Mouse (Mus musculus) heart, embryonic 14.5 days (tissue): ENCODE measurements at regions not wholly inside any gene's neighbourhood (a gene's known extent, or its start where the extent isn't known, plus 50 kb on each side); places are given as distances from the start of the nearest gene placed in this dataset.

ENCODE experiments used
- ATAC-seq: fragments of 200-750 bp; cut with Nextera tagmentation; 2 replicates; pipeline ENCODE4 v1.8.0; 2017; ENCODE audit warnings: low read depth, moderate TSS enrichment; ENCODE audit not compliant: insufficient number of reproducible peaks, insufficient read depth, low FRiP score
- H3K27ac ChIP-seq, 2 experiments: fragments of 200-500 bp in 1 of 2; fragments of 300-500 bp in 1 of 2; sonication (generic) in 1 of 2; replicated peaks in 1 of 2; 2 replicates each; pipeline ENCODE4 v1.5.1; 2012 to 2014; ENCODE audit warnings: low read depth in 2 of 2, low read length in 2 of 2, control low read depth in 1 of 2, mild to moderate bottlenecking in 1 of 2, mixed read lengths in 1 of 2; ENCODE audit not compliant: control insufficient read depth in 1 of 2, insufficient read depth in 1 of 2
- H3K27me3 ChIP-seq: fragments of 300-500 bp; sonication (generic); 2 replicates; pipeline ENCODE4 v1.6.1; 2014; ENCODE audit warnings: mild to moderate bottlenecking, low read length, control low read depth; ENCODE audit not compliant: control insufficient read depth, insufficient read depth
- H3K36me3 ChIP-seq: fragments of 300-500 bp; sonication (generic); 2 replicates; pipeline ENCODE4 v1.6.1; 2014; ENCODE audit warnings: mild to moderate bottlenecking, control low read depth, low read length, mixed read lengths; ENCODE audit not compliant: control insufficient read depth, insufficient read depth
- H3K4me1 ChIP-seq, 2 experiments: fragments of 200-500 bp in 1 of 2; fragments of 300-500 bp in 1 of 2; sonication (generic) in 1 of 2; 2 replicates each; pipeline ENCODE4 v1.6.1; 2012 to 2014; ENCODE audit warnings: low read length in 2 of 2, control low read depth in 1 of 2, mixed read lengths in 1 of 2; ENCODE audit not compliant: control insufficient read depth in 2 of 2, insufficient read depth in 2 of 2
- H3K4me2 ChIP-seq: fragments of 300-500 bp; sonication (generic); 2 replicates; pipeline ENCODE4 v1.6.1; 2014; ENCODE audit warnings: mild to moderate bottlenecking, low read length
- H3K4me3 ChIP-seq, 2 experiments: fragments of 200-500 bp in 1 of 2; fragments of 300-500 bp in 1 of 2; sonication (generic) in 1 of 2; 2 replicates each; pipeline ENCODE4 v1.5.1; 2012 to 2014; ENCODE audit warnings: low read length in 2 of 2, mild to moderate bottlenecking in 2 of 2, control low read depth in 1 of 2, low read depth in 1 of 2, moderate library complexity in 1 of 2; ENCODE audit not compliant: control insufficient read depth in 1 of 2, insufficient read depth in 1 of 2
- H3K9ac ChIP-seq: fragments of 300-500 bp; sonication (generic); 2 replicates; pipeline ENCODE4 v1.6.1; 2014; ENCODE audit warnings: mild to moderate bottlenecking, low read length
- H3K9me3 ChIP-seq: fragments of 300-500 bp; sonication (generic); 2 replicates; pipeline ENCODE4 v1.6.1; 2016; ENCODE audit warnings: low read length, control low read depth; ENCODE audit not compliant: control insufficient read depth
- WGBS: fragments of 180-500 bp; shearing (Covaris S2); extraction: QIAGEN DNeasy Blood & Tissue Kit; methylation state at CpG from one replicate; pipeline ENCODE4 v1.1.7; 2014; 5-methylcytosine and 5-hydroxymethylcytosine counted together

DNA sequence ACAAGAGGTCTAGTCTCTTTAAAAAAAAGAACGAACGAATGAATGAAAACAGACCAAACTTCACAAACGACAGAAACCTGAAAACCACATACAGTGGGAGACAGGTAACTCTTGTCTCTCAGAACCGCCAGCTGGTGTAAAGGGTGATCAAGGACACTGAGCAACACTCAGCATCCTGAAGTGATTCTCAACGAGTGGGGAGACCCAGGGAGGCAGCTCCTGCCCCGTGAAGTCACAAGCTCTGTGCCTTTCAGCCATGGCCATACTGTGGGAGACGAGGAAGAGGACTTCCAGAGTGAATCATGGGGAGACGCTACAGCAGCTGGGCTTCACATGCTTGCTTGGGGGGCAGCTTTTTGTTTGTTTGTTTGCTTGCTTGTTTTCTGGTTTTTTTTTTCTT, 70.5 kb upstream of the Foxn2 start:
- WGBS: 76% methylated on average over 8 of the region's 8 CpGs
- ATAC-seq: no peak
- no peak overlapping the region for H3K27ac ChIP-seq

DNA sequence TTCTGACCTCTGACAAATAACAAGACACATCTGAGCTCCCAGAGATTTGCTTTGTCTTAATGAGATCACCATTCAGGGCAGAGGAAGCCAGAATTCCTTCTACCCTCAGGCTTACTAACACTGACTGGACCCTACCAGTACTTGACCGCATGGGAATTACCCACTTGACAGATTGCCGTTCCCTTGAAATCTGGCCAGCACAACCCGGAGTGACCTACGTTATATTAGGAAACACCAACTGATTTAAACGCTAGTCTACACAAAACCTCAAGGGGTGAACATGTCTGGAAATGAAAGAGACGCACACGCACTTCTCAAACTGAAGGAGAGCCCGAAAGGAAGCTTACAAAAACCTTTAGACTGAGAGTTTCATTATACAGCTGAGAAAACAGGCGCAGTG, 69.8 kb upstream of the Foxn2 start:
- no peak for ATAC-seq
- no peaks in the 10 kb centered on the region for H3K4me1 ChIP-seq
- no peak overlapping the region for H3K9ac ChIP-seq
- no peak overlapping the region for H3K4me2 ChIP-seq
- WGBS: 56% methylated on average over 9 of the region's 9 CpGs
- H3K27me3 ChIP-seq: no peaks in the 10 kb centered on the region
- no peak overlapping the region for H3K4me3 ChIP-seq
- no peaks in the 10 kb centered on the region for H3K36me3 ChIP-seq
- no peaks in the 10 kb centered on the region for H3K9me3 ChIP-seq
- no peak overlapping the region for H3K27ac ChIP-seq

More for the DNA sequence above, 70.5 kb upstream of the Foxn2 start:
- no peaks in the 10 kb centered on the region for H3K27me3 ChIP-seq
- H3K4me2 ChIP-seq: no peak overlapping the region
- H3K36me3 ChIP-seq: no peaks in the 10 kb centered on the region
- H3K9me3 ChIP-seq: no peaks in the 10 kb centered on the region
- no peak overlapping the region for H3K4me3 ChIP-seq
- H3K4me1 ChIP-seq: no peaks in the 10 kb centered on the region
- H3K9ac ChIP-seq: no peak overlapping the region

DNA sequence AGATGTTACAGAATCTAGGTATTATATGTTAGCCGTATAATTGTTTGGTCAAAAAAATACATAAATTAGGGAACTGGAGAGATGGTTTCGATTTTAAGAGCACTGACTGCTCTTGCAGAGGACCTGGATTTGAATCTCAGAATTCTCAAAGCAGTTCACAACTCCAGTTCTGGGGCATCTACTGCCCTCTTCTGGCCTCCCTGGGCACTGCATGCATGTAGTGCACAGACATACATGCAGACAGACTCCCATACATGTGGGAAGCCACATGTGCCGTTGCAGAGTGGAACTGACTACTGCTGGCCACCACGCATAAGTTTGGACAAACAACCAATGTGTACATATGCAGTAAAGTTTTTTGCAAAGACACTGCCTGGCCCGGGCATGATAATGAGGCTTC, 62.0 kb upstream of the Foxn2 start:
- Histone ChIP-seq H3K27me3 (no peaks in the 10 kb centered on the region), H3K4me3 (no peak overlapping the region), H3K4me1 (no peaks in the 10 kb centered on the region), H3K36me3 (no peaks in the 10 kb centered on the region), H3K9me3 (no peaks in the 10 kb centered on the region), H3K27ac (no peak overlapping the region), H3K4me2 (no peak overlapping the region), H3K9ac (no peak overlapping the region)
- ATAC-seq: no peak
- WGBS: 88% methylated on average over 4 of the region's 5 CpGs

- no peaks in the 10 kb centered on the region for H3K27me3 ChIP-seq
- H3K9me3 ChIP-seq: no peaks in the 10 kb centered on the region
- H3K4me3 ChIP-seq: no peak overlapping the region
- no peaks in the 10 kb centered on the region for H3K4me1 ChIP-seq
- H3K27ac ChIP-seq: no peak overlapping the region
- WGBS: 86% methylated on average over 5 of the region's 5 CpGs
- no peak overlapping the region for H3K9ac ChIP-seq
- ATAC-seq: no peak
- H3K36me3 ChIP-seq: no peaks in the 10 kb centered on the region
- no peak overlapping the region for H3K4me2 ChIP-seq
Observed at GRCm38 (mm10) chr17:88379389-88379788, 61.1 kb upstream of the Foxn2 start.

DNA sequence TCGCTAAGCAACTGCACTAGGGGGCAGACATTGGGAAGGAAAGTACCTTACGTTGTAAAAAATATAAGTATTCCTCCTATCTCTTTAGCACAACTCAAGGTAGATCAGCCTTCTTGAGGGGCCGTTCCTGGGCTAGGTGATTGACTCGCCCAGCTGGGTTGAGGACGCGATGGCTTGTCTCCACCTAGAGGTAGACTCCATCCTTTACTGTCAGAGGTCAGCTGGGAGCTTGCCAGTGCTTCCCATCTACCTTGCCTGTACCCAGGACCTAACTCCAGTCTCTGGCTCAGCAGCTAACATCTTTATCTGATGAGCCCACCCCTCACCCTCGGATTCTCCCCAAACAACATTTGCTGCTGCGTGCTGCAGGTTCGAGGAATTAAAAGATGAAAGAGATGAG, 59.4 kb upstream of the Foxn2 start:
- no peaks in the 10 kb centered on the region for H3K4me1 ChIP-seq
- H3K27me3 ChIP-seq: no peaks in the 10 kb centered on the region
- no peaks in the 10 kb centered on the region for H3K9me3 ChIP-seq
- H3K27ac ChIP-seq: no peak overlapping the region
- H3K4me3 ChIP-seq: no peak overlapping the region
- H3K9ac ChIP-seq: no peak overlapping the region
- whole genome bisulfite sequencing: 29% methylated on average over 9 of the region's 9 CpGs
- no peaks in the 10 kb centered on the region for H3K36me3 ChIP-seq
- ATAC-seq: no peak
- no peak overlapping the region for H3K4me2 ChIP-seq

DNA sequence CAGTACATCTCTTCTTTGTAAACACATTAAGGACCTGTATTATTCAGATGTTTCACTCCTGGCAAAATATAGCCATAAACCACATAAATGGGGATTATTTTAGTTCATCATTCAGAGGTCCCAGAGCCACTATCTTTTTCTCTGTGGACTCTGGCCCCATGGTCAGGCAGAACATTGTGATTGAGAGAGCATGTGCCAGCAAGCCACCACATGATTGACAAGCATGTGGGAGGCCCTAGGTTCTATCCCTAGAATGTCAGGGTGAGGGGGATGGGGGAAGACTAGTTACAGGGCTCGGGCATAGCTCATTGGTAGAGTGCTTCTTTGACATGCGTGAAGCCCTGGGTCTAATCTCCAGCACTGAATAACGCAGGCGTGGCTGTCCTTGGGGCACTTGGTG, 57.1 kb upstream of the Foxn2 start:
- no peak overlapping the region for H3K27ac ChIP-seq
- no peaks in the 10 kb centered on the region for H3K9me3 ChIP-seq
- no peak overlapping the region for H3K4me2 ChIP-seq
- no peak overlapping the region for H3K9ac ChIP-seq
- 65% methylated on average over 4 of the region's 4 CpGs for WGBS
- no peak for ATAC-seq
- H3K4me1 ChIP-seq: no peaks in the 10 kb centered on the region
- no peaks in the 10 kb centered on the region for H3K36me3 ChIP-seq
- H3K4me3 ChIP-seq: no peak overlapping the region
- H3K27me3 ChIP-seq: no peaks in the 10 kb centered on the region

GRCm38 (mm10) chr17:88388441-88388951, 52.0 kb upstream of the Foxn2 start:
- Histone ChIP-seq H3K36me3 (no peaks in the 10 kb centered on the region), H3K27me3 (no peaks in the 10 kb centered on the region), H3K9ac (no peak overlapping the region), H3K27ac (no peak overlapping the region), H3K4me2 (no peak overlapping the region), H3K4me3 (no peak overlapping the region), H3K4me1 (no peaks in the 10 kb centered on the region), H3K9me3 (no peaks in the 10 kb centered on the region)
- no peak for ATAC-seq
- 83% methylated on average over 15 of the region's 15 CpGs for WGBS

DNA sequence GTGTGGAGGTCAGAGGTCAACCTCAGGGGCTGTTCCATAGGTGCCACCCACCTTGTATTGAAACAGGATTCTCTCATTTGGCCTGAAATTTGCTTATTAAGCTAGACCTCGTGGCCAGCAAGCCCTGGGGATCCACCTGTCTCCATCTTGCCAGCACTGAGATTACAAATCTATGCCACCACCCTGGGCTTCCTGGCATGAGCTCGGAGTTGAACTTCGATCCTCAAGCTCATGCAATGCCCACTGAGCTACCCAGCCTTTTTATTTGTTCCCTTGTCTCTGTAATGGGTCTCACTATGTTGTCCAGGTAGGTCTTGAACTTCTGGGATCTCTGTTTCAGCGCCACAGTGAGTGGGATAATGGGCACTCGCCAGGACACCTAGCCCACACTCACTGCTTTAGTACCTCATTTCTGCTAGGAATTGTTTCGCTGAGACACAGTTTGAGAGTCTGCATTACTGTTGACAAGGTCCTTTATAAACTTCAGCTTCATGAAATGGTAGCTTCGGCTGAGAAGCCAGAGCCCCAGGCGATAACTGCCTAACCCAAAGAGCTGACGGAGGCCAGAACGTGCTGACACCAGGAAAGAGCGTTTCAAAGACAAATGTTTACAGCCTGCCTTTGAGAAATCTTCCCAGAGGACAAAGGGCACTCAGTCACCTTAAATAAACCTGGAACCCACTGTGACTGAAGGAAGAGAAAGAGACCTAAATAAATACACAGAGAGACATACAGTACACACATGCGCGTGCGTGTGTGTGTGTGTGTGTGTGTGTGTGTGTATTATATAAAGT, 50.6 kb upstream of the Foxn2 start:
- H3K27me3 ChIP-seq: no peaks in the 10 kb centered on the region
- ATAC-seq: no peak
- H3K27ac ChIP-seq: no peak overlapping the region
- no peaks in the 10 kb centered on the region for H3K36me3 ChIP-seq
- 54% methylated on average over 14 of the region's 14 CpGs for WGBS
- no peaks in the 10 kb centered on the region for H3K9me3 ChIP-seq
- H3K9ac ChIP-seq: no peak overlapping the region
- H3K4me1 ChIP-seq: no peaks in the 10 kb centered on the region
- no peak overlapping the region for H3K4me3 ChIP-seq
- no peak overlapping the region for H3K4me2 ChIP-seq
